Mouse (Mus musculus) ES-Bruce4 (cell line): Measurements from ENCODE around the gene Mllt6.

ENCODE experiments used
- CTCF ChIP-seq: IDR thresholded peaks from one replicate; pipeline ENCODE4 v1.8.1; 2011; ENCODE audit warnings: low read depth, low read length
- EP300 ChIP-seq: IDR thresholded peaks from 2 replicates; pipeline ENCODE4 v1.6.1; 2011; ENCODE audit warnings: low read depth, low read length; ENCODE audit not compliant: insufficient read depth
- POLR2A ChIP-seq: IDR thresholded peaks from one replicate; pipeline ENCODE4 v1.8.1; 2011; ENCODE audit warnings: low read length; ENCODE audit not compliant: insufficient read depth

DNA sequence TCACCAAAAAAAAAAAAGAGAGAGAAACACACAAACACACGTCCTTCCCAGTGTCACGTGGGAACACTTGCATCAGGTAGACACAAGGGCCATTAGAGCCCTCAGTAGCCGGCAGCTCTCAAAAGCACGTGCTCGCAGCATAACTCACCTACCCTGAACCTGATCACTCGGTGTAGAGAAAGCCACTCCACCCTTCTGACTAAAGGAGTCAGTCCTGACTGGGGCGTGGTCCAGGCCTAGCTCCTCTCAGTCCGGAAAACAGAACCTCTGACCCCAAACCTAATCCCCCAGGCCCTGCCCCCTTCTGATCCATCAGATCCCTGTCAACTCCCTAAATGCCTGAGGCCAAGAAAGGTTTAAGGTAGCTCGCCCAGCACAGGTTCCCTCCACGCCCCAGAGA, 36.4 kb upstream of the Mllt6 start:
- TF ChIP-seq POLR2A (no peak), CTCF (no peak), EP300 (peak; percentile 83)
